Mouse (Mus musculus) spleen, adult 2 months (tissue): ENCODE results near the gene Srgap2. TPM values are rescaled to one million over a fixed set of nuclear protein-coding genes. Genes with fewer than 3 reads are reported as not detected.
"Not testable (repeated sequence)": the region's sequence is repeated elsewhere in the genome, so short reads cannot be mapped to it uniquely, and the experiment has no call there.

ENCODE experiments used
- DNase-seq, 2 experiments: peaks; one replicate each; pipeline versions ENCODE4 v3.0.0 to v3.0.0-alpha.2; 2012 to 2021; ENCODE audit warnings: low spot score in 2 of 2, low read depth in 1 of 2
- H3K27ac ChIP-seq: fragments of 200-500 bp; 2 replicates; pipeline ENCODE4 v1.5.1; 2012; ENCODE audit warnings: low read length, inconsistent platforms; ENCODE audit not compliant: insufficient read depth
- H3K27me3 ChIP-seq: fragments of 200-500 bp; 2 replicates; pipeline ENCODE4 v1.6.1; 2012; ENCODE audit warnings: mild to moderate bottlenecking, moderate library complexity, low read length, inconsistent platforms; ENCODE audit not compliant: control insufficient read depth, insufficient read depth
- H3K36me3 ChIP-seq: fragments of 200-500 bp; 2 replicates; pipeline ENCODE4 v1.6.1; 2012; ENCODE audit warnings: mild to moderate bottlenecking, low read length, inconsistent platforms; ENCODE audit not compliant: control insufficient read depth, insufficient read depth
- H3K4me1 ChIP-seq: fragments of 200-500 bp; 2 replicates; pipeline ENCODE4 v1.6.1; 2011; ENCODE audit warnings: inconsistent platforms; ENCODE audit not compliant: control insufficient read depth, insufficient read depth, insufficient read length
- H3K4me3 ChIP-seq: fragments of 200-500 bp; 2 replicates; pipeline ENCODE4 v1.5.1; 2011; ENCODE audit warnings: mild to moderate bottlenecking, inconsistent platforms; ENCODE audit not compliant: insufficient read depth, insufficient read length; ENCODE audit errors: extremely low read depth
- CTCF ChIP-seq: fragments of 200-500 bp; IDR thresholded peaks from 2 replicates; pipeline ENCODE4 v1.5.1; 2011; ENCODE audit warnings: mild to moderate bottlenecking, inconsistent platforms; ENCODE audit not compliant: insufficient read depth, insufficient read length, insufficient replicate concordance; ENCODE audit errors: extremely low read depth
- POLR2A ChIP-seq: fragments of 200-500 bp; IDR thresholded peaks from 2 replicates; pipeline ENCODE4 v1.6.1; 2011; ENCODE audit warnings: low read depth, low read length, inconsistent platforms
- WGBS: fragments of 180-500 bp; shearing (Covaris S2); methylation state at CpG from one replicate; pipeline ENCODE4 v1.1.7; 2018; 5-methylcytosine and 5-hydroxymethylcytosine counted together
- polyA plus RNA-seq: library from polyadenylated mRNA; depleted of rRNA; stranded (reverse); fragments of >200 nt; gene quantifications from 2 replicates; pipeline ENCODE4 v1.2.3, GENCODE M21; 2012

The Srgap2 gene
- polyA plus RNA-seq, 1 experiment: 11.0 TPM

GRCm38 (mm10) chr1:131331180-131331579, 196.0 kb downstream of the Srgap2 start:
- TF ChIP-seq POLR2A (no peak), CTCF (no peak)
- Histone ChIP-seq H3K27ac (no peak overlapping the region), H3K4me3 (no peak overlapping the region), H3K4me1 (no peaks in the 10 kb centered on the region), H3K36me3 (peaks cover 6% of the 10 kb centered on the region), H3K27me3 (no peaks in the 10 kb centered on the region)
- WGBS: 97% methylated on average over 1 of the region's 1 CpGs
- no peak for DNase-seq

- H3K4me1 ChIP-seq, H3K27ac ChIP-seq, H3K27me3 ChIP-seq, H3K36me3 ChIP-seq, H3K4me3 ChIP-seq: not testable (repeated sequence)
- 89% methylated on average over 1 of the region's 1 CpGs for WGBS
- DNase-seq: peak in 1 of 2 experiments; percentile 27
These were observed 198.1 kb downstream of the Srgap2 start for GRCm38 (mm10) chr1:131329093-131329492.

- 88% methylated on average over 1 of the region's 1 CpGs for WGBS
- Histone ChIP-seq H3K4me3 (no peak overlapping the region), H3K27ac (no peak overlapping the region), H3K4me1 (no peaks in the 10 kb centered on the region), H3K36me3 (peaks cover 2% of the 10 kb centered on the region), H3K27me3 (no peaks in the 10 kb centered on the region)
- no peak for TF ChIP-seq CTCF
- TF ChIP-seq POLR2A: no peak
- no peak for DNase-seq
These were observed 200.0 kb downstream of the Srgap2 start for GRCm38 (mm10) chr1:131327167-131327566.

- no peak overlapping the region for H3K27ac ChIP-seq
- WGBS: 59% methylated on average over 3 of the region's 3 CpGs
- no peaks in the 10 kb centered on the region for H3K4me1 ChIP-seq
- TF ChIP-seq POLR2A (no peak), CTCF (no peak)
- no peak overlapping the region for H3K4me3 ChIP-seq
- H3K27me3 ChIP-seq: no peaks in the 10 kb centered on the region
- peaks cover 3% of the 10 kb centered on the region for H3K36me3 ChIP-seq
- DNase-seq: no peak
These were observed 202.2 kb downstream of the Srgap2 start for GRCm38 (mm10) chr1:131324816-131325463.

GRCm38 (mm10) chr1:131319598-131320330, 207.4 kb downstream of the Srgap2 start:
- DNase-seq: no peak
- no peak overlapping the region for H3K4me3 ChIP-seq
- no peak overlapping the region for H3K27ac ChIP-seq
- H3K27me3 ChIP-seq: no peaks in the 10 kb centered on the region
- peaks cover 6% of the 10 kb centered on the region for H3K36me3 ChIP-seq
- WGBS: 90% methylated on average over 3 of the region's 3 CpGs
- H3K4me1 ChIP-seq: no peaks in the 10 kb centered on the region
- no peak for TF ChIP-seq POLR2A
- no peak for TF ChIP-seq CTCF

- DNase-seq: no peak
- 80% methylated on average over 2 of the region's 2 CpGs for WGBS
- TF ChIP-seq POLR2A: no peak
- Histone ChIP-seq H3K36me3 (peaks cover 8% of the 10 kb centered on the region; the same call in 1 of the 2 replicates), H3K4me3 (no peak overlapping the region), H3K27ac (no peak overlapping the region), H3K27me3 (no peaks in the 10 kb centered on the region), H3K4me1 (no peaks in the 10 kb centered on the region)
These were observed 208.8 kb downstream of the Srgap2 start for GRCm38 (mm10) chr1:131318397-131318796.

GRCm38 (mm10) chr1:131317625-131318024, 209.5 kb downstream of the Srgap2 start:
- H3K27me3 ChIP-seq: no peaks in the 10 kb centered on the region
- WGBS: 87% methylated on average over 5 of the region's 5 CpGs
- peaks cover 8% of the 10 kb centered on the region; the same call in 1 of the 2 replicates for H3K36me3 ChIP-seq
- H3K4me3 ChIP-seq: no peak overlapping the region
- DNase-seq: no peak
- H3K4me1 ChIP-seq: no peaks in the 10 kb centered on the region
- TF ChIP-seq POLR2A (no peak), CTCF (no peak)
- no peak overlapping the region for H3K27ac ChIP-seq
